Mouse (Mus musculus) right cerebral cortex, postnatal 4 days (tissue): Measurements from ENCODE around the gene Tab1.

Experiments
- DNase-seq: peaks from one replicate; pipeline ENCODE4 v3.0.0-alpha.2; 2022

The Tab1 gene

DNA sequence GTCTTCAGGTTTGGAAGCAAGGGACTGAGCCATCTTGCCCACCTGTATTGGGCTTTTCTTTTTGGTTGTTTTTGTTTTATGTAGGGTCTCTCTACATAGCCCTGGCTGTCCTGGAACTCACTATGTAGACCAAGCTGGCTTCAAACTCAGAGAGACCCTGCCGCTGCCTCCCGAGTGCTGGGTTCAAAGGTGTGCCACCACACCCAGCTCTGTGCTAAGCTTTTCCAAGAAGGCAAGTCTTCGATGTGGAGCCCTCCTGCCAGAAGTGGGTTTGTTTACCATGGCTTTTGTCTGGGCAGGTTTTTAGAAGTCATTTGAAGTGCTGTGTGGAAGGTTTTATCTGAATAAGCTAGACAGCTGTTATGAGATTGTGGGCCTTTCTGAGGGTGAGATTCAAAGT lies 8.0 kb downstream of the Tab1 start:
- DNase-seq = no peak

DNA sequence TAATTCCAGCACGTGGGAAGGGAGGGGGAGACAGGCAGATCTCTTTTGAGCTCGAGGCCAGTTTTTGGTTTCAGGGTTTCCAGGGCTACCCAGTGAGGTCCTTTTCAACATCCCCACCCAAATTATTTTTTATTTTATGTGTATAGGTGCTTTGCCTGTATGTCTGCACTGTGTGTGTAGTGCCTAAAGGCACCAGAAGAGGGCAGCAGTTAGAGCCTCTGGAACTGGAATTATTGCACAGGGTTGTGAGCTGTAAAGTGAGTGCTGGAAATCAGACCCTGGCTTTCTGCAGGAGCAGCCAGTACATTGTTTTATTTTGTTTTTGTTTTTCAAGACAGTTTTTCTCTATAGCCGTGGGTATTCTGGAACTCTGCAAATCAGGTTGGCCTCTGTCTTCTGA lies 9.2 kb downstream of the Tab1 start:
- DNase-seq = no peak

DNA sequence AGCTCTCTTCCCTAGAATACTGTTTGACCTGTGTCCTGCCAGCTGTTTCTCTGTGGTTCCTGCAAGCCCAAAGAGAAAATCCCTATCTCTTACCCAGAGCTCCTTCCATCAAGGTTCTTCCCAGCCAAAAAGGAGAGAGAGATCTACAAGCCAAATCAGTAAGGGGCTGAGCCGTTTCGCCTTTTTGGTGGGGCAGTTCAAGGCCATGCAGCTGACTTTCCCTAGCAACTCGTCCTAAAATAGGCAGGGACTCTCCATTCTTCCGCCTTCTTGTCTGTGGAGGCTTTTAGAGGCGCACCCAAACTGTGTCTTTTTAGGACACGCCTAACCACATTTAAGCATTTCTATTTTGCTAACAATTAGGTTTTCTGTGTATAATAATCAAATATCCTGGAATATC lies 10.8 kb downstream of the Tab1 start:
- no peak for DNase-seq

DNA sequence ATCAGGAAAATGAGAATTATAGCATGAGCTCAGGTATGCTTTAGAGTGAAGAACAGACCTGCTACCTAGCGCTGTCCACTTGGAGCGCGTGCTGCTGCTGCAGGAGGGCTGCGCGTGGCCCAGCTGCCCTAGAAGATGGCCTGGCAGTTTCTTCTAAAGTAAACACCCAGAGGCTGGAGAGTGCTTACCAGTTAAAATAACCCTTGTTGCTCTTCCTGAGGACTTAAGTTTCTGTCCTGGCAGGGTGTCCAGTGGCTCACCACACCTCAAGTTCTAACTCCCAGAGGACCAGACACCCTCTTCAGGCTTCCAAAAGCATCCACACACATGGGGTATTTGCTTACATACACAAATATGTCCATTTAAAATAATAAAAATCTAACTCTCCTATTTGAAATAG lies 12.5 kb downstream of the Tab1 start:
- DNase-seq = no peak

DNA sequence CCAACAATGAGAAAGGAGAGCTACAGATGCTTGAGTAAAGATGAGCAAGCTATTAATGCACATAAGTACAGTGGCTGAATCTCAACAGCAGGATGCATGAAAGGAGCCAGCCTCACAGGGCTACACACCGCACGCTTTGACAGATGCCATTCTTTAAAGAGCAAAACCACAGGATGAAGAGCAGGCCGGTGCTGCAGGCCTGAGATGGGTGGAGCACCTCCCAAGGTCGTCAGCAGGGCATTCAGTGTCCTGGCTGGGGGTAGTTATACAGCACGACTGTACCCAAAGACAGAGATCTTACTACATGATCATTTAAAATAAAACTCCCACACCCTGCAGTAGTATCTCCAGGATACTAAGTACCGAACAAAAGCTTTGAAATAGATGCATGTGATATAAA lies 13.2 kb downstream of the Tab1 start:
- no peak for DNase-seq

DNA sequence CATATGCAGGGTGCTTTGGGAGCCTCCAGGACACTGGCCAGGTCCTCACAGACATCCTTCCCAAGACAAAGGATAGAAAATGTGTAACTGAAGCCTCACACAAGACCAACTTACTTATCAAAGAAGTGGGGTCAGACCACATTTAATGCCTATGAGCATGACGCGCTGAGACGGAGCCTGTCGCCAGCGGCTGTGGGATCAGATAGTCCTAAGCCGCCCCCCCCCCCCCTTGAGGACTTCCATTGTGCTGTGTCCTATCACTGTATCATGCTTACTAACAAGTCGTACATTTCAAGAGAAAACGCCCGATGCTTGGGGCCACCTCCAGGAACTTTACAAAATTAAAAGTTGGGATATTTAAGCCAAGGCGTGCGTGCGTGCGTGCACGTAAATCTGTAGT lies 14.2 kb downstream of the Tab1 start:
- no peak for DNase-seq

DNA sequence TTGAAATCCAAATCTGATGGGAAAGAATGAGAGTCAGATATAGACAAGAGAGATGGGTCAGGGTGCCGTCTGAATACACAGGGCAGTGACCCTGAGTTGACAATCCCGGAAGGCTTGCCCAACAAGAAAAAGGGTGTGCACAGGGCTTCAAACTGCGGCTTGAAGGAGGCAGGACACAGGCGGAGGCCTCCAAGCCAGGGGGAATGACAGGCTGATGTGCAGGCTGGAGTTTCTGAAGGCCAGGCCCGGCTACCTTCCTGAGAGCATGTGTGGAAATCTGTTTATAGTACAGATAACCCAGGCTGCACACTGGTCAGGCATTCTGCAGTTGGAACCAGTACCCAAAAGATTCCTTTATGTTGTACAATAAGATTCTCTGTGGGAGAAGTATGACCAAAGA lies 14.6 kb downstream of the Tab1 start:
- DNase-seq = no peak

DNA sequence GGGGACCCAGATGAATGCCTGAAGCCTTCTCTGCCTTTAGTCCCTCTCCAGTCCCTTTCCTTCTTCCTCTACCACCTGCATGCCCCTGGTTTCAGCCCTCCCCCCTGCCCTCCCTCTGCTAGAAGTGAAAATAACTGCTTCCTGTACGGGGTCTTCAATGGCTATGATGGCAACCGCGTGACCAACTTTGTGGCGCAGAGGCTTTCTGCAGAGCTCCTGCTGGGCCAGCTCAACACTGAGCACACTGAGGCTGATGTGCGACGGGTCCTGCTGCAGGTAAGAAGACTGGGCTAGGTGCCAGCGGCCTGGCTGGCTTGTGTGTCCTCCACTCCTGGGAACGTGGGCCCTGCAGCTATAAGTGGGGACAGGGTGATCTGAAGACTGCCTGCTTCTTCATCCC lies 15.6 kb downstream of the Tab1 start:
- DNase-seq = no peak

DNA sequence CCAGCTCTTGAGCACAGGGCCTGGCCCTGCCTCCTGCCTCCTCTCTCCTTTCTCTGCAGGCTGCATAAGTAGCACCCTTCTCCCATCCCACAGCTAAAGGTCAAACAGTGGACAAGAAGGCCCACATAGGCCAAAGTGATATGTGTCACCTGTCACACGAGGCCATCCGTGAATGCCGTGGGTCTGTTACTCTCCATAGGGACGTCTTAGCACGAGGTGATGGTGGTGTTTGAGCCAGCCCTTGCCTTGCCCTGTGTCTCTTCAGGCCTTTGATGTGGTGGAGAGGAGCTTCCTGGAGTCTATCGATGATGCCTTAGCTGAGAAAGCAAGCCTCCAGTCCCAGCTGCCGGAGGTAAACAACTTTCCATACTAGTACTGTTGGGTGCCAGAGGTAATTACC lies 16.6 kb downstream of the Tab1 start:
- DNase-seq = no peak

DNA sequence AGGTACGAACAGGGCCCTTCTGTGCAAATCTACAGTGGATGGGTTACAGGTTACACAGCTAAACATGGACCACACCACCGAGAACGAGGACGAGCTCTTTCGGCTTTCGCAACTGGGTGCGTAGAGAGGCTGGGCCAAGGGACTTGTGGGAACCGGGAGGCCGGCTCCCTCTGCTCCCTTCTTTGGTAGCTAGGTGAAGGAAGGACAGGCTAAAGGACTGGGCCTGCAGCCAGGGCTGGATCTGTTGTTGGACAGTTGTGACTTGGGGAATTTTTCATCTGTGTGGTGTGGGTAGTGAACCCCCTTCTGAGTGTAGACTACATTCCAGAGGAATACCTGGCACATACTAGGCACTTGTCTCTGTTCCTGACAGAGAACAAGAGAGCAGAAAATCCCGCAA lies 19.7 kb downstream of the Tab1 start:
- no peak for DNase-seq

DNA sequence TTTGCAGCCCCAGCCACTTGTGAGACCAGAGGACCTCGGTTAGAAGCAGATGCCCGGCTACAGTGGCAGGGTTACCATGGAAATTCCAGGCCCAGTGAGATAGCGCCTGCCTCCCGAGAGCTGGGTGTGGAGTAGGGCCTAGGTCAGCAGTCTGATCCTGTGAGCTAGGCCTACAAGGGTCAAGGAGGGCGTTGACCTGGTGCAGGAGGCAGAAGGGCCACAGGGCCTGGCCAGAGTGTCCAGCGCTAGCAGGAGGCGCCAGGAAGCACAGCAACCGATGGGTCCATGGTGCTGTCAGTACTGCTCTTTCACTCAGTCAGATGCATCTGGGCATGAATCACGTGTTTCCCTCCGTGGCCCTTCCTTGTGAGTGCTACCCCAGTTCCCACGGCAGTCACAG lies 20.8 kb downstream of the Tab1 start:
- DNase-seq = no peak

DNA sequence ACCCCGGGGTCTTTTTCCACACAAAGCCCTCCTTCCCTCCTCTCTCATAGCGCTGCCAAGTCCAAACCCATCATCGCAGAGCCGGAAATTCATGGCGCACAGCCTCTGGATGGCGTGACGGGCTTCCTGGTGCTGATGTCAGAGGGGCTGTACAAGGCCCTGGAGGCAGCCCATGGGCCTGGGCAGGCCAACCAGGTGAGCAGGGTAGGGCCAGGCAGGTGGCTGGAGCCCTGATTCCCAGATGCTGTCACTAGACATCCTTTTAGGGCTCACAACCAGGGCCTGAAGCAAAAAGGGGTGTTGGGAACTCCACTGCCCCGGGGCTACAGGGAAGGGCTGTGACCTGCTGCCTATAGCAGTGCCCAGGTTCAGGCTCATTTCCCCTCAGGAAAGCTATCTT lies 22.8 kb downstream of the Tab1 start:
- no peak for DNase-seq

DNA sequence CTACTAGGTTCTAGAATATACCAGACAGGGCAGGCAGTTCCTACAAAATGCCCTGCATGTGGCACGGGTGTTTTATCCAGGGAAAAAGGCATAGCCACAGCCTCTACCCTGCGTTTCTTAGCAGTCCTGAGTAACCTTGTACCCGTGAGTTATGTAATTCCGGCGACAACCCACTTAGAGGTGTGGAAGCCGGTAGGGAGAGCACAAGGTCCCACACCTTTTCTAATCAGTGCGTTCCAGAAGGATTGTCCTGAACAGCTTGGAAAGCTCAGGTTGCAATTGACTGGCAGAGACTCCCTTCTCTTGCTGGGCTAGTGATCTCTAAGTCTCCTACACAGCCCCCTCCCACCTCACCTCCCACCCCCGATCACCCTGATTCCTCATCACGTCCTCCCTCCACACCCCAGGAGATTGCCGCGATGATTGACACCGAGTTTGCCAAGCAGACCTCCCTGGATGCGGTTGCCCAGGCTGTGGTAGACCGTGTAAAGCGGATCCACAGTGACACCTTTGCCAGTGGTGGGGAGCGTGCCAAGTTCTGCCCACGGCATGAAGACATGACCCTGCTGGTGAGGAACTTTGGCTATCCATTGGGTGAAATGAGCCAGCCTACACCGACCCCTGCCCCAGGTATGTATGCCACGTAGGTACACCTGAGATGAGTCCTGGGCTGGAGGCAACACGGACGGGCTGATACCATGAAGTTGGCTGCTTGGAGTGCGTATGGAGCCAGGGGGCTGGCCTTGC lies 24.4 kb downstream of the Tab1 start:
- DNase-seq = no peak

DNA sequence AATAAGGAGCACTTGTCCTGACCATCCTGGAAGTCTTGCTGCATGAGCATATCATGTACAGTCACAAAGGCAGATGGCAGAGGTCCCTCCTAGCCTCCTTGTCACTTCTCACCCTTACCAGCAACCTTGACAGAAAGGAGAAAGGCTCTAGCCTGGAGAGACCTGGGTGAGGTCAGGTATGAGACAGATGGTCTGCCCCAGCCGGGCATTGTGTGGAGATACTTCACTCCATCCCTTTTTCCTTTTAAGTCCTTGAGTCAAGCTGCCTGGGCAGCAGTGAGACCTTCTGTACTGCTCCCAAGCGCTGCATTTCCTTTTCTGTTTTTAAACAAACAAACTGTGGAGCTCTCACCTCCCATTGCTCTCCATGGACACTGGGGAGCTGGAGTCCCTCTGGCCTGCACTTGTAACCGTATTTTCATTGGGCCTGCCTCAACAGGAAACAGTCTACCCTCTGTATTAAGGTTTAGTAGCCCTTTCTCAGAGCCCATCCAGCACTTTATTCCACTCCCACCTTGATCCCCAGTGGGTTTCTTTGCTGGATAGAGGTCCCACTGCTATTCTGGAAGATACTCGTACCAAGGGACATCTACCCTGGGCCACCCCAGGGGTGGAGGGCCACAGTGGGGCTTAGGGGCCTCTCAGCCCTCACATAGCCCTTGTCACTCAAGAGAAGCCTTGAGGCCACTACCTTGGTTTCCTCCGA lies 25.2 kb downstream of the Tab1 start:
- DNase-seq = no peak

DNA sequence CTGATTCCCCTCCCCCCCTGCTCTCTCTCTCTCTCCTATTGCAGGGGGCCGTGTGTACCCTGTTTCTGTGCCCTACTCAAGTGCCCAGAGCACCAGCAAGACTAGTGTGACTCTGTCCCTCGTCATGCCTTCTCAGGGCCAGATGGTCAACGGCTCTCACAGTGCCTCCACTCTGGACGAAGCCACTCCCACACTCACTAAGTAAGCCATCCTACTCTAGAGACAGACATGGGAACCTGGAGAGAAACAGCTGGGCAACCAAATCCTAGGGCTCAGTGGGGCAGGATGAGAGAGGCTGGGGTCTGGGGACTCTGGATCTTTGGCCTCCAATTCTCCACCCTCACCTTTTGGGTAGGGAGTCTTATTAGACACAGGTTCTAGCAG lies 25.8 kb downstream of the Tab1 start:
- DNase-seq = no peak

DNA sequence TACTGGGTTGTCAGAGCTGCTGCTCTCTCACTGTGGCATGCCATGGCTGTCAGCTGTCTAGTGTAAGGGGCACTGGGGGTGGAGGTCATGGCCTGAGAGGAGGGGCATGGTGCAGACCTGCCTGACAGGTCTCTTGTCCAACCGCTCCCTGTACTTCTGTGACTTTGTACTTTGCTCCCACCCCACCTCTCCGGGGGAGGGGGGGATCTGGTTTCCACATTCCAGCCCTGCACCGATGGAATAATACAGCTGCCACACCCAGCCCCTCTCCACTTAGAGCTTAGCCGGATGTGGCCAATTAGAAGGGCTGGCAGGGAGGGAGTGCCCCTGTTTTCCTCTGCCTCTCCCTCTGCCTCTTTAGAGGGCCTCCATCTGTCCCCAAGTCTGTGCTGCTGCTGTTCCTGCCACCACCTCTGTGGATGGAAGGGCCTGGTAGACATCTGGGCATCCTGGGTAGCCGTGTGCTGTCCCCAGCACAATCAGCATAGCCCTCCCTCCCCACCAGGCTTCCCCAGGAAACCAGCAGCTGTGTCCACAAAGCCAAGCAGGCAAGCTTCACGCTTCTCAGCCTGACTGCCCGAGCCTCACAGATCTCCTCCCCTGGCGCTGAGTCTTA lies 26.5 kb downstream of the Tab1 start:
- no peak for DNase-seq

DNA sequence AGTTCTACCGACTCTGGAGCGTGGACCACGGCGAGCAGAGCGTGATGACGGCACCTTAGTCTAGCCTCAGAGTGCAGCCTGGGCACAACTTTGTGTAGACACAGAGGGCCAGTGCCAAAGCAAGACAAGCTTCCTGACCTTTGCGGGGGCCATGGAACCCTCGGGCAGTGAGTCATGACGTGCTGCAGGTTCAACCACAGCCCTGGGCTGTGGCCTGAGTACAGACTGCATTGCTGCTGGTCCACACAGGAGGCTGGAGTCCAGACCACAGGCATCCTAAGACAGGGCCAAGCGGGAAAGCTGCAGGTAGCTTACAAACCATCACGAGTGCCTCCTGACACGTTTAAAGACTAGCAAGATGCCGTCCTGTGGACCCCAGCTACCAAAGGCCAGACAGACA lies 27.3 kb downstream of the Tab1 start:
- DNase-seq = no peak

DNA sequence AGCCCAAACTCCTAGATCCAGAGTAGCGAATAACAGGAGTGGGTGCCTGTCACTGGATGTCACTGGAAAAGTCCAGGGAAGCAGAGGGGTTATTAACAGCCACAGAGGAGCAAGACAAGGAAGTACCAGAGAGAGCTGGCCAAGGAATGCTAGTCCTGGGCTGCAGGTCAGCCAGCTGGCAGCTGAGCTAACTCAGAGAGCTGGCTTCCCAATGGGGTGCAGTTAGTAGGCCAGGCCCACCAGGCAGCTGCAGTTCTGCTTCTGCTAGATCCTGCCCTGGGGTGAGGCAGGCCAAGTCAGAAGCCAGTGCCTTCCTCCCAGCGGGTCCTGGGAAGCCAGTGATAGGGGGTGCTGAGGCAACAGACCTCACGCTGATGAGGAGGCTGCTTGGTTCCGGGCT lies 27.8 kb downstream of the Tab1 start:
- no peak for DNase-seq

DNA sequence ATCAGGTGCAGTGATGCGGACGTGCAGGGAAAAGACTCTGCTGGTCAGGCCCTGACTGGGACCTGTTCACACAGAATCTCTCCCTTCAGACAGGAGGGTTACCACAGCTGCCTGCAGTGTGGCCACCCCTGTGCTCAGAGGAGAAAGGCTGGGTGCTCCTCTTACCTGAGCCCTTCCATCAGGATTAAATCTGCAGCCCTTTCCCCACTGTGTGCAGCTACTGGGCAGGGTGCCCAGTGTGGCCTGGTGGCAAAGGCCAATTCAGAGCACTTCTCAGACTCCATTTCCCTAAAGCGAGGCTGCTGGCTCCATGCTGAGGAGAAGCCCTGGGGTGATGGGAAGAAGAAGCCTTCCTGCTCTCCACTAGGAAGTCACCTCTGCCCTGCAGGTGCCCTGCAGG lies 28.3 kb downstream of the Tab1 start:
- no peak for DNase-seq

DNA sequence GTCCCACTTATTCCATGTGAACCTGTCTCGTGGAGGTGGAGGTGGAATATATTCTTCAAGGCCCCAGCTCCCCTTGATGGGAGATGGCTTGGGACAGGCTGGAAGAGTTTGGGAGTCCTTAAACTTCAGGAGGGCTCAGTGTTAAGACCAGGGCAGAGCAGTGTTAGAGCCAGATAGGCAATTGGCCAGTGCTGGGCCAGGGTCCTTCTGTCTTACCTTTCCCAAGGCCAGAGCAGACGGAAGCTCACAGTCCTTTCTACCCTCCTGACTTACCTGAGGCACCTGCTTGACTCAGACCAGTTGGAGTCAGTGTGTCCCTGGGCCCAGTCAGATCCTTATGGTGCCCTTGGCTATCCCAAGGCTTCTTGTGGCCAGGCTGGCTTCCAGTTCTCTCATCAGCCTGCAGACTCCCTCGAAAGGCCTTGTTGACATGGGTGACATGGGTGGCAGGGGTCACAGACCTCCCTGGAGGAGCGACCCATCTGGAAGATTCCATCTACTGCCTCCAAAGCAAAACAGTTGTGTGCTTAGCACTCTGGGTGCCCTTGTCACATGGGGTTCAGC lies 29.6 kb downstream of the Tab1 start:
- no peak for DNase-seq

DNA sequence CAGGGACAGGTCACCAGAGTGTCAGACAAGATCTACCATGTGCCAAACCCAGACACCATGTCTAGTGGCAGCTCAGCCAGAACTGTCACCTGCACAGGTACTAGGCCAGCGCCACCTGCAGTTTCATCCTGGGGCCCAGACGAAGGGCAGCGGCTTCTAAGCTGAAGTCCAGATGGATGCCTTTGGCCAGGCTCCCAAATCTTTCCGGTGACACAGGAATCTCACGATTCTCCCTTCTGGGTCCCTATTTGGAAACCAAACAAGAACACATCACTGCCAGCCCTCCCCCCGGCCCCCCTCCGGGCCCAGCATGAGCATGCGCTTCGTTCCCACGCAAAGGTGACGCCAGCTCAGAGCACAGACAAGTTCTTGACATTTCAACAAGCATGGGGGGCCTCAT lies 30.3 kb downstream of the Tab1 start:
- peak; percentile 46 for DNase-seq

DNA sequence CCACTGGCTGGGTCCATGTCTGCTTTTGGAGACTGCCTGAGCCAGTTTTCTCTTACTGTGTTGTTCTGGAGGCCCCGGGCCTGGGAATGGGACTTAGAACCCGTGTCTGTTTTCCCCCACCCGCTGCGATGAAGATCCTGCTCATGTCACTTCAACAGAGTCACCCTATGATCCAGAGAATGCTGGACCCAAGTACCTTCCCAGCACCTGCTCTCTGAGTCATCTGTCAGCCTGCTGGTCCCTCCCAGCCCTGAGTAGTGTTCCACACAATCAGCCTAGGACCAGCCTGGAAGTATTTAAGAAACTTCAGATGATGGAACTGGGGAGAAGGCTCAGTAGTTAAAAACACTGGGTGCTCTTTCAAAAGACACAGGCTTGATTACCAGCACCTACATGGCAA lies 30.8 kb downstream of the Tab1 start:
- DNase-seq = no peak

DNA sequence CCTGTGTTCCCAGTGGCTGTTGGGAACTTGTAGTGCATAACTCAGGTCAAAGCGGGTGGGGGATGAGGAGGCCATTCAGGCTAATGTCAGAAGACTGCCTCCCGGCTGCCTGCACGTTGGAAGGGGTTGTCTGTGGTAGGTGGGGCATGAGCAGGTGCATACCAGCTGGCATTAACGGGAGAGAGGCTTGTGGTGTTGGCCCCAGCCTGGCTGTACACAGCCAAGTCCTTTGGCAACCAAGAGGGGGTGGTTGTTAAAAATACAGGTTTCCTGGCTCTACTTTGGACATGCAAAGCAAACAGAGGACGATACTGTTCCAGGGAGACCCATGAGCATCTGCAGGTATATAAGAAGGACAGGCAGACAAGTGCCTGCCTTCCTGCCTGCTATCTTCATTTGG lies 32.5 kb downstream of the Tab1 start:
- no peak for DNase-seq

DNA sequence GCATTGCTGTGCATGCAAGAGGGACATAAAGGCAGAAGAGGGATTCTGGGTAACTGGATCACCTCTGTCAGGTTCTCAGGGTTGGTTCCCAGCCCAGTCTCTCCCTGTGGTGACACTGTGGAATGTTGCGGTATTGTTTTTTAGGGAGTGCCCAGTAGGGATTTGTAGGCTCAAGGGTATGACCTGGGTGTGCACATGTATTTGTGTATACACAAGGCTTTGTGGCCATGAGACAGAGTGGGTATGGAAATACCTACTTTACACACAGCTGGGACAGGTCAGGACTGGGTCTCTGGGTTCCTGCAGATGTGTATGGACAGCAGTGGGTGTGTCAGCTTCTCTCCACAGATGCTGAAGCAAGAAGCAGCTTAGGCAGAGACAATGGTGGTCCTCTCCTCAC lies 36.6 kb downstream of the Tab1 start:
- no peak for DNase-seq
